Mouse (Mus musculus) ES-E14 (cell line): ENCODE measurements around the gene Ina.

Source experiments
- CHD2 ChIP-seq: IDR thresholded peaks from 2 replicates; pipeline ENCODE4 v1.6.1; 2014; ENCODE audit warnings: mild to moderate bottlenecking, low read depth, low read length, inconsistent platforms
- HCFC1 ChIP-seq: IDR thresholded peaks from 2 replicates; pipeline ENCODE4 v1.6.1; 2012; ENCODE audit warnings: low read length, inconsistent platforms, borderline replicate concordance; ENCODE audit not compliant: insufficient read depth
- MAFK ChIP-seq: IDR thresholded peaks from 2 replicates; pipeline ENCODE4 v1.6.1; 2014; ENCODE audit warnings: mild to moderate bottlenecking, low read depth, low read length, inconsistent platforms; ENCODE audit not compliant: insufficient read depth
- ZC3H11A ChIP-seq: IDR thresholded peaks from 2 replicates; pipeline ENCODE4 v1.6.1; 2012; ENCODE audit warnings: low read depth, mild to moderate bottlenecking, inconsistent platforms, low read length, borderline replicate concordance
- ZNF384 ChIP-seq: IDR thresholded peaks from 2 replicates; pipeline ENCODE4 v1.6.1; 2012; ENCODE audit warnings: low read depth, low read length, inconsistent platforms

DNA sequence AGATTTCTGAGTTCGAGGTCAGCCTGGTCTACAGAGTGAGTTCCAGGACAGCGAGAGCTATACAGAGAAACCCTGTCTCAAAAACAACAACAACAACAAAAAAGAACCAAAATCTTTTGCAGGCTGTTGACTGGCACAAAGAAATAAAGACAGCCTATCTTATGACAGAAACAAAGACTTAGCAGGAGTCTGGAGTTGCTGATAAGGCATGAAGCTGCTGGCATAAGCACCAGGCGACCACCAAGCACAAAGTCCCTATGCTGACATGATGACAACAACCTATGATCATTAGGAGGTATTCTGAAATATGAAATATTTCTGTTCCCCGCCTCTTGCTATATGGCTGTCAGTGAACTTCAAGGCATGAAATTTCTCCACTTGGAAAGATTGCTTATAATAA, 15.5 kb upstream of the Ina start:
- no peak for TF ChIP-seq ZC3H11A
- TF ChIP-seq CHD2, result no peak
- TF ChIP-seq ZNF384, result no peak
- TF ChIP-seq HCFC1, result no peak
- no peak for TF ChIP-seq MAFK
